Mouse (Mus musculus) stomach, postnatal 0 days (tissue): ENCODE results near the gene Olfr1448. TPM values are rescaled to one million over a fixed set of nuclear protein-coding genes. Genes with fewer than 3 reads are reported as not detected.
"Not testable (repeated sequence)": the region's sequence is repeated elsewhere in the genome, so short reads cannot be mapped to it uniquely, and the experiment has no call there.

ENCODE experiments used
- ATAC-seq: fragments of 200-750 bp; cut with Nextera tagmentation; 2 replicates; pipeline ENCODE4 v1.8.0; 2017; ENCODE audit not compliant: low FRiP score, low TSS enrichment
- DNase-seq: peaks from one replicate; pipeline ENCODE4 v3.0.0-alpha.2; 2016; ENCODE audit warnings: low spot score
- H3K27ac ChIP-seq: fragments of 300-500 bp; sonication (generic); replicated peaks from 2 replicates; pipeline ENCODE4 v1.5.1; 2014; ENCODE audit warnings: mild to moderate bottlenecking, control low read depth
- H3K27me3 ChIP-seq: fragments of 300-500 bp; sonication (generic); 2 replicates; pipeline ENCODE4 v1.6.1; 2014; ENCODE audit warnings: low read length; ENCODE audit not compliant: control insufficient read depth, insufficient read depth
- H3K36me3 ChIP-seq: fragments of 300-500 bp; sonication (generic); 2 replicates; pipeline ENCODE4 v1.6.1; 2014; ENCODE audit warnings: low read length, mixed read lengths; ENCODE audit not compliant: control insufficient read depth, insufficient read depth
- H3K4me1 ChIP-seq: fragments of 300-500 bp; sonication (generic); replicated peaks from 2 replicates; pipeline ENCODE4 v1.6.1; 2014; ENCODE audit warnings: antibody characterized with exemption; ENCODE audit not compliant: control insufficient read depth, insufficient read depth
- H3K4me2 ChIP-seq: fragments of 300-500 bp; sonication (generic); replicated peaks from 2 replicates; pipeline ENCODE4 v1.6.1; 2014; ENCODE audit warnings: low read depth, mild to moderate bottlenecking, control low read depth, moderate library complexity
- H3K4me3 ChIP-seq: fragments of 300-500 bp; sonication (generic); 2 replicates; pipeline ENCODE4 v1.5.1; 2014; ENCODE audit warnings: low read depth, low read length, control low read depth
- H3K9ac ChIP-seq: fragments of 300-500 bp; sonication (generic); 2 replicates; pipeline ENCODE4 v1.6.1; 2014; ENCODE audit warnings: mild to moderate bottlenecking, low read length, control low read depth, mixed read lengths
- H3K9me3 ChIP-seq: fragments of 300-500 bp; sonication (generic); 2 replicates; pipeline ENCODE4 v1.6.1; 2016; ENCODE audit warnings: low read length; ENCODE audit not compliant: control insufficient read depth
- CTCF ChIP-seq: IDR thresholded peaks from 2 replicates; pipeline ENCODE4 v1.5.1; 2016; ENCODE audit warnings: antibody characterized with exemption, low read depth, mild to moderate bottlenecking, moderate library complexity
- EP300 ChIP-seq: optimal IDR thresholded peaks from 2 replicates; pipeline ENCODE3; 2016; ENCODE audit warnings: antibody characterized with exemption
- WGBS: fragments of 180-500 bp; shearing (Covaris S2); extraction: QIAGEN DNeasy Blood & Tissue Kit; methylation state at CpG from one replicate; pipeline ENCODE4 v1.1.7; 2014; 5-methylcytosine and 5-hydroxymethylcytosine counted together
- polyA plus RNA-seq: library from polyadenylated mRNA; unstranded; fragments of >200 nt; fragmentation: Nextera tagmentation; extraction: Ambion mirVana; gene quantifications from 2 replicates; pipeline ENCODE4 v1.2.1, GENCODE M21; 2015

Olfr1448 gene
- not detected in 2 replicates for polyA plus RNA-seq

DNA sequence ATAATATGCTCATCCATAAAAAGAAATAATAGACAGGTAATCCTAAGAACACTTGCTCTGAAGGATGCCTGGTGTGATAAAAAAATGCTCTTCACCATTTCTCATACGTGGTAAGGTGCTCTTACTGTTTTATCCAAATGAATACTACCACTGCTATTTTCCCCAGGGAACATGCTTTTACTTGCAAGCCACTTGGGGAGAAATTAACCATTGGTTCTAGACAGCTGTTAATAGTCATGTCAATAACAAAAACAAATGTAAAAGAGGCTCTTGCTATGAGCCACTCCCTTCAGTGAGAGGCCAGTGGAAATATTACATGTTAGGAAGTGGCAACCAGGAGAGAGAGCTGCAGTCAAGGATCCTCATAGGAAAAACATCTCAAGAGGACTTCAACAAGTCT lies at the start of gene Olfr1448:
Olfr1448 (minus strand) TSS at position 101 of the 400 bp plus-strand sequence.
- H3K4me2 ChIP-seq, result no peak within 1 kb of the TSS
- no peak within 1 kb of the TSS for H3K27ac ChIP-seq
- no peaks in the 10 kb centered on the region for H3K27me3 ChIP-seq
- TF ChIP-seq CTCF, result no peak
- no peak for TF ChIP-seq EP300
- no peaks in the 10 kb centered on the region for H3K36me3 ChIP-seq
- H3K4me3 ChIP-seq, result no peak within 1 kb of the TSS
- ATAC-seq (no peak), DNase-seq (no peak)
- WGBS, result 44% methylated on average over 1 of the region's 1 CpGs
- no peak within 1 kb of the TSS for H3K9ac ChIP-seq
- no peaks in the 10 kb centered on the region for H3K9me3 ChIP-seq
- no peaks in the 10 kb centered on the region for H3K4me1 ChIP-seq

DNA sequence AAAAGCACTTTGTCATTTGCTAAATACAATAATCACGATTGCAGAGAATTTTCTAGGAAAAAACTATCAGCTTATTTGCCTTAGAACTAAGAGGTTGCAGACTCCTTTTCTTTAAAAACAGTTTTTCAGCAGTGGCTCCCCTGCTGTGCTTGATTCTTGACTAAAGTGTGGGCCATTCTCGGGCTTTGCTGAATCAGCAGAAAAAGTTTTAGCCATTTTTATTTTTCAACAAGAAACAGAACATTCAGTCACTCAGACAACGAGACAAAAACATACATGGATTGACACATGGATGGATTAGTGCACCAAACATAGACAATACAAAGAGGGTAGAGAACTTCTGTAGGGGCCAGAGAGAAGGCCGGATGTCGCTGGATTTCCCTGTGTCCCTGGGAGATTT lies 45.9 kb upstream of the Olfr1448 start:
- not testable (repeated sequence) for H3K4me3 ChIP-seq, H3K9me3 ChIP-seq, H3K27ac ChIP-seq, ATAC-seq, H3K4me2 ChIP-seq, H3K27me3 ChIP-seq, H3K9ac ChIP-seq, H3K4me1 ChIP-seq, DNase-seq, H3K36me3 ChIP-seq
- 78% methylated on average over 5 of the region's 5 CpGs for WGBS

DNA sequence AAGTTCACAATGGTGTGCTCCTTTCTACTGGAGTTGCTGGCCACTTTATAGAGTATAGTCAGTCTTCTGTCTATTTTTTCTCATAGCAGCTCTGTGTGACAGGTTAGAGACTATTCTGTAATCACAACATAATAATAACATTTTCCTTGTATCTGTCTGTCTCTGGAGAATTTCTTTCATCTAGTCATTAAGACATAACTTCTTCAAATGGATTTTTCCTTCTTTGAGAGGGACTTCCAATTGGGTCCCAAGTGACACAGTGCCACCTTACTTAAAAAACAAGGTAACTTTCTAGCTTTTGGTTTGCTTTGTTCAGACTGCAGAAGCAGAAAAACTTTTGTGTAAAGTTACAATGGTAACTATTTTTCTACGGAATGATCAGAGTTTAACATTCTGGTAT lies 25.7 kb upstream of the Olfr1448 start, which contains the start of gene Olfr1450:
Olfr1450 (plus strand) TSS at position 301 of the 400 bp plus-strand sequence.
- no peak within 1 kb of the TSS for H3K4me2 ChIP-seq
- H3K4me1 ChIP-seq, result no peaks in the 10 kb centered on the region
- 85% methylated on average over 1 of the region's 1 CpGs for WGBS
- H3K27ac ChIP-seq, result no peak within 1 kb of the TSS
- no peak for DNase-seq
- H3K9ac ChIP-seq, result no peak within 1 kb of the TSS
- no peak for TF ChIP-seq CTCF
- no peak for TF ChIP-seq EP300
- ATAC-seq, result no peak
- H3K4me3 ChIP-seq, result no peak within 1 kb of the TSS
- no peaks in the 10 kb centered on the region for H3K36me3 ChIP-seq
- no peaks in the 10 kb centered on the region for H3K27me3 ChIP-seq
- no peaks in the 10 kb centered on the region for H3K9me3 ChIP-seq

DNA sequence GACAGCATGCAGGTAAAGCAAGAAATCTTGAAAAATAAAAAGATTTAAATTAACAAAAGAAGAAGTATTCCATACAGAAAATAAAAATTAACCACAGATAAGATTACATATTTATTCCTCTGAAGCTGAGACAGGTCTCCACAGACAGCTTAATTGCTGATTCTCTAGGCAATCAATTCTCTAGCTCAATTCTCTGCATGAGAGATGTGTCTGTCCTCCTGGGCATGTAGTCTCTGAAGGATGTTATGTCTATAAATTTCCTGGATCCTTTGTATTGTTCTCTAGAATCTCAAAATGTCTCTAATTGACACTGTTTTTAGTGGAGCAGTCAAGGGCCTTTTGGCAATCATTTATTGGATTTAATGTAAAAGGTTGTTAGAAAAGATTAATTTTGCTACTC lies 6.3 kb upstream of the Olfr1448 start, which contains the start of gene Olfr1449:
Olfr1449 (plus strand) TSS at position 301 of the 400 bp plus-strand sequence.
- DNase-seq (no peak), ATAC-seq (no peak)
- Histone ChIP-seq H3K4me1 (no peaks in the 10 kb centered on the region), H3K4me2 (no peak within 1 kb of the TSS), H3K27me3 (no peaks in the 10 kb centered on the region), H3K36me3 (no peaks in the 10 kb centered on the region), H3K27ac (no peak within 1 kb of the TSS), H3K9ac (no peak within 1 kb of the TSS), H3K4me3 (no peak within 1 kb of the TSS), H3K9me3 (no peaks in the 10 kb centered on the region)
- TF ChIP-seq CTCF (no peak), EP300 (no peak)

DNA sequence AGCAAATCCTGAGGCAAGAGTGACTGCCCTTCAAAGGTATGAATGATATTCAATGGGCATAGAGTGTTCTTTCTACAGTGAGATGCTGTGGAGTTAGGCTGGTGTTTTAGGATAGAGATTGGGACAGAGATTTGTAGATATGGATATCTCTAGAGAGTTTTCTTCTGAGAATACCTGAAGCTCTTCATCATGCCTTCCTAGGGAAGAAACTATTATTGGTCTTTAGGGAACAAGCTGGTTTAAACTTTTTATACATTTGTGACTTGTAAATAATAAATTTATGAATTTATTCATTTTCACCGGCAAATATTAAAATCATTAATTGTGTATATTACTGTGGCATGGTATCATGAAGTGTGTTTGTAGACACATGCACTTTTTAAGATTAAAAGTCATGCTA lies 20.6 kb downstream of the Olfr1448 start, which contains the start of gene Olfr1447:
Olfr1447 (minus strand) TSS at position 101 of the 400 bp plus-strand sequence.
- Histone ChIP-seq H3K4me3 (no peak within 1 kb of the TSS), H3K36me3 (no peaks in the 10 kb centered on the region), H3K4me1 (no peaks in the 10 kb centered on the region), H3K9ac (no peak within 1 kb of the TSS), H3K27me3 (no peaks in the 10 kb centered on the region), H3K4me2 (no peak within 1 kb of the TSS), H3K9me3 (no peaks in the 10 kb centered on the region), H3K27ac (no peak within 1 kb of the TSS)
- TF ChIP-seq EP300 (no peak), CTCF (no peak)
- WGBS, result 88% methylated on average over 1 of the region's 1 CpGs
- no peak for ATAC-seq
- no peak for DNase-seq

DNA sequence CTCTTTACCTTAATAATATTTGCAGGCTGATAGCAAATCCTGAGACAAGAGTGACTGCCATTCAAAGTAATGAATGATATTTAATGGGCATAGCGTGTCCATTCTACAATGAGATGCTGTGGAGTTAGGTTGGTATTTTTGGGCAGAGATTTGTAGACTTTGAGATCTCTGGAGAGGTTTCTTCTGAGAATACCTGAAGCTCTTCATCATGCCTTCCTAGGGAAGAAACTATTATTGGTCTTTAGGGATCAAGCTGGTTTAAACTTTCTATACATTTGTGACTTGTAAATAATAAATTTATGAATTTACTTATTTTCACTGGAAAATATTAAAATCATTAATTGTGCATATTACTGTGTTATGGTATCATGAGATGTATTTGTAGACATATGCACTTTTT lies 30.8 kb downstream of the Olfr1448 start, which contains the start of gene Olfr1446:
Olfr1446 (minus strand) TSS at position 101 of the 400 bp plus-strand sequence.
- 66% methylated on average over 1 of the region's 1 CpGs for WGBS
- Histone ChIP-seq H3K27me3 (no peaks in the 10 kb centered on the region), H3K9me3 (no peaks in the 10 kb centered on the region), H3K9ac (no peak within 1 kb of the TSS), H3K4me3 (no peak within 1 kb of the TSS), H3K27ac (no peak within 1 kb of the TSS), H3K4me2 (no peak within 1 kb of the TSS), H3K36me3 (no peaks in the 10 kb centered on the region), H3K4me1 (no peaks in the 10 kb centered on the region)
- no peak for ATAC-seq
- no peak for DNase-seq
- no peak for TF ChIP-seq EP300
- no peak for TF ChIP-seq CTCF
